Mouse (Mus musculus) liver, adult 2 months (tissue): ENCODE measurements at regions not wholly inside any gene's neighbourhood (a gene's known extent, or its start where the extent isn't known, plus 50 kb on each side); places are given as distances from the start of the nearest gene placed in this dataset.

Source experiments
- CTCF ChIP-seq: fragments of 200-500 bp; IDR thresholded peaks from 2 replicates; pipeline ENCODE4 v1.5.1; 2011; ENCODE audit warnings: low read depth, low read length, control low read depth
- POLR2A ChIP-seq: fragments of 200-500 bp; IDR thresholded peaks from 2 replicates; pipeline ENCODE4 v1.6.1; 2011; ENCODE audit warnings: low read length, control low read depth; ENCODE audit not compliant: insufficient read depth; ENCODE audit errors: extremely low read depth

DNA sequence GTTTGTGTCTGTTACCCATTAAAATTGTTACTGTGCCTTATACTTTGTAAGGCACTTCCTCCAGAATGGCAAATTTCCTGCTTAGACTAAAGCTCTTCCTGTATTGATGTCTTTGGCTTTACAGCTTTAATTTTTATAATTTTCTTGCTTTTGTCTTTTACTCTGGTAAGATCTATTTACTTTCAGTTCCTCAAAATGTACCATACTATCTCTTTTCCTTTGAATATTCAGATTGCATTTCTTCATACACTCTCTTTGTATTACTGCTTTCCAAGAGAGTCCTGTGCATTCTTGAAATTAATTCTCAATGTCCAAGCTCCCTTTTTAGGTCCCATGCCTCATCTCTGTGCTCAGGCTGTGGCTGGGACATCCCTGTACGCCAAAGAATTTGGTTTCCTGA, 627.7 kb downstream of the Ttll7 start:
- TF ChIP-seq CTCF (no peak), POLR2A (no peak)
